Mouse (Mus musculus) C2C12 (cell line): ENCODE measurements around the gene Icosl.

Experiments used
- MAX ChIP-seq: IDR thresholded peaks from one replicate; pipeline ENCODE4 v1.6.1; 2011; ENCODE audit warnings: mild to moderate bottlenecking, control low read depth
- MYOD1 ChIP-seq: IDR thresholded peaks from one replicate; pipeline ENCODE4 v1.6.1; 2011; ENCODE audit warnings: low read depth; ENCODE audit not compliant: control insufficient read depth, insufficient read length
- USF1 ChIP-seq: IDR thresholded peaks from one replicate; pipeline ENCODE4 v1.6.1; 2011; ENCODE audit warnings: low read depth, mild to moderate bottlenecking, control low read depth, moderate library complexity

DNA sequence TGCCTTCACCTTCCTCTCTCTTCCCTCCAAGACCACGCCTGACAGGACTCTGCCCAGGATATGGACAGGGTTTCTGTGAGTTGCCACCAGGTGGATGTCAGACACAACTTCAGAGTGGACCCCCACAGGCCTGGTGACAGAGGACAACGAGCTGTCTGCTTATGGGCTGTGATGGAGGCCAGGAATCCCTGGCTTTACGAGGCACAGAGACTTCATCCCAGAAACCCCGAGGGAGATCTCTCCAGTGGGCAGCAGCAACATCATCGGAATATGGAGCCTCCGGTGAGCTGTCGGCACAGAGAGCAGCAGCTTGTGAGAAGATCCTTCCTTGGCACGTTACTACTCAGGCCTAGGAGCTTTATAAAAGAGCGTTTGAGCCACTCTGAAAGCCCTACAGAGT lies 8.8 kb downstream of the Icosl start:
- TF ChIP-seq MAX = no peak
- TF ChIP-seq MYOD1 = no peak
- TF ChIP-seq USF1 = no peak
